Mouse (Mus musculus): ENCODE data around the gene Gna13. TPM values are rescaled to one million over a fixed set of nuclear protein-coding genes. Genes with fewer than 3 reads are reported as not detected.
A peak's percentile ranks its signal among the peaks of the same experiment; 100 is the strongest.

Gna13 gene
- polyA plus RNA-seq, 1 experiment from 2014 or later, result 38.0 TPM

DNA sequence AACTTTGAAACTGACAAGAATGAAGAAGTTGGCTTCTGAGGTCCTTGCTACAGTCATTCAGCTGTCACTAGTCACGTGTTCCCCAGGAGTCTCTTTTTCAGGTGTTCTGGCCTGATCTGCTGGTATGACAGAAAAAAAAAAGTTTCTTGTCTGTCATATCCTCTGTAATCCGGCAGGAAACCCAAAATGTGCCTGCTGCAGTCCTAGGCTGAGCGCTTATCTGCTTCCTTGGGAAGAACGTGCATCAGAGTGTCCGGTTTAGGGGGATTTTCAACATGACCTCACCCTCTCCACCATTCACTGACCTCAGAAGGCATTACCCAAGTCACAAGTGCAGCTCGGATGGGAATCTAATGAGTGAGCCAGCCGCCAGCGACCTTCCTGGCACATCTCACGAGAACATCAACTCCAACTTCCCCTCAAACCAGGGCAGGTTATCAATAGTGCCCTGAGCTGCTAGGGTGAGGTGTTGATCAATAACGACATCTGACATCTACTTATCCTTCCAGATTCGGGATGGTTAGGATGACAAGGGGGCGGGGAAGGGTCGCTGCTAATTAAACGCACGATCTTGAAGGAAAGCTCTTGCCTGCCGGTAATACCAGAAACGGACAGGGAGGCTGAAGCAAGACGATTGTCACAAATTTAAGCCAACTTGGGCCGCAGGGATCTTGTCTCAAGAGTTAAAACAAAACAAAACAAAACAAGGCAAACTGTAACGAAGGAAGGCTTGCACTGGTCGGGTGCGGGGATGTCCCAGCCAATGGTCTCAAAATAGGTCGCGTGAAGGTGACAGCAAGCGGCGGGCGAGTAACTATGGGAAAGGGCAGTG is 784 bp upstream of the Gna13 start:
- Histone ChIP-seq H3K27me3 (replicated peaks; ENCODE audit: control insufficient read depth, insufficient read depth, low read length) (no peaks in the 10 kb centered on the region), H3K9ac (ENCODE audit: low read length) (peak overlapping the region; percentile 92), H3K36me3 (ENCODE audit: control insufficient read depth, insufficient read depth, low read length) (peaks cover 15% of the 10 kb centered on the region), H3K27ac (ENCODE audit: low read depth) (peak overlapping the region; percentile 93), H3K4me1 (replicated peaks; ENCODE audit: control insufficient read depth, insufficient read depth, low read length) (peaks cover 37% of the 10 kb centered on the region), H3K4me2 (ENCODE audit: low read length) (peak overlapping the region; percentile 54), H3K4me3 (ENCODE audit: low read depth, low read length) (peak overlapping the region; percentile 83), H3K9me3 (ENCODE audit: control insufficient read depth, low read length) (no peaks in the 10 kb centered on the region)
- 7% methylated on average over 27 of the region's 27 CpGs for WGBS
- peak; percentile 22; the same call in 1 of the 2 replicates for ATAC-seq (replicated peaks; ENCODE audit: low FRiP score, low TSS enrichment, low read depth)
- peak; percentile 75 for DNase-seq (ENCODE audit: low spot score)

DNA sequence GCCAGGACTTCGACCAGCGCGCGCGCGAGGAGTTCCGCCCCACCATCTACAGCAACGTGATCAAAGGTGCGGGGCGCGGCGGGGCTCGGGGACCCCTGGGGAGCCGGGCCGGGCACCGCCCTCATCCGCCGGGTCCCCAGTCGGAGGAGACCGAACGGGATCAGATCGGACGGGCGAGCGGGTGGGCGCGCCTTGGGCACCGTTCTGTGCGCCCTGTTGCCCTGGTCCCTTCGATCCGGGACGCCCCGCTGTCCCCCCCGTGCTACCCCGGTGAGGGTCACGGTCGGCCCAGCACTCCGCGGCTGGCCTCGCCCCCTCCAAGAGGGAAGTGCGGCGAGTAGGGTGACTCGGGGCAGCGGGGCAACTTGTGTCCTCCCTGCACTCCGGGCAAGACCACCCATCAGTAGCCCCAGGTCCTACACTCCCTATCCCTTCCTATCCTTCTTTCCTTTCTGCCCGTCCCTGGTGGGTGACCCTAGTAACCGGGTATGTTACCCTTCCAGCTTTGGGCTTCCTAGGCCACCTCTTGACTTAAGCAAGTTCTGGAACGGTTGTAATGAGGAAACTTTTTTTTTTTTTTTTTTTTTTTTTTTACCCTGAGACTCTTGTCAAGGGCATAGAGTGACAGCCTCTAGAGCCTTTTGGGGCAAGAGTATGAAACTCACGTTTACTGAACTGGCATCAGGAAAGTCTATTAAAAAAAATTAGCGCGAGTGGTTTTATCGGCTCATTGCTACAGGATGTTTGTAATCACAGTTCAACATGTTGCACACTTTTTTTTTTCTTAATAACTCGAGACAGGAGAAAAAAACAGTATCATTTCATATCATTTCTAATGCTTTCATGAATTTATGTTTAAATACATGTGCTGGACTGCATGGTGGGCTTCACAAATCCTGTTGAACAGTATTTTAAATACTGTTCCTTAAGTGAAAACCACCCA is 831 bp downstream of the Gna13 start:
- peak overlapping the region; percentile 92 for H3K9ac ChIP-seq (ENCODE audit: low read length)
- H3K4me1 ChIP-seq (replicated peaks; ENCODE audit: control insufficient read depth, insufficient read depth, low read length), result peaks cover 42% of the 10 kb centered on the region
- 2% methylated on average over 49 of the region's 53 CpGs for WGBS
- H3K36me3 ChIP-seq (ENCODE audit: control insufficient read depth, insufficient read depth, low read length), result peaks cover 21% of the 10 kb centered on the region
- H3K9me3 ChIP-seq (ENCODE audit: control insufficient read depth, low read length), result no peaks in the 10 kb centered on the region
- peak overlapping the region; percentile 60 for H3K4me2 ChIP-seq (ENCODE audit: low read length)
- peak; percentile 66 for ATAC-seq (replicated peaks; ENCODE audit: low FRiP score, low TSS enrichment, low read depth)
- peak overlapping the region; percentile 93 for H3K27ac ChIP-seq (ENCODE audit: low read depth)
- H3K4me3 ChIP-seq (ENCODE audit: low read depth, low read length), result peak overlapping the region; percentile 83
- peak; percentile 77 for DNase-seq (ENCODE audit: low spot score)
- no peaks in the 10 kb centered on the region for H3K27me3 ChIP-seq (replicated peaks; ENCODE audit: control insufficient read depth, insufficient read depth, low read length)

GRCm38 (mm10) chr11:109364337-109364736 is 1.7 kb downstream of the Gna13 start:
- Histone ChIP-seq H3K36me3 (ENCODE audit: control insufficient read depth, insufficient read depth, low read length) (peaks cover 28% of the 10 kb centered on the region), H3K4me3 (ENCODE audit: low read depth, low read length) (peak overlapping the region; percentile 83; the same call in 1 of the 2 replicates), H3K27me3 (replicated peaks; ENCODE audit: control insufficient read depth, insufficient read depth, low read length) (no peaks in the 10 kb centered on the region), H3K9ac (ENCODE audit: low read length) (no peak overlapping the region), H3K4me1 (replicated peaks; ENCODE audit: control insufficient read depth, insufficient read depth, low read length) (peaks cover 50% of the 10 kb centered on the region), H3K4me2 (ENCODE audit: low read length) (peak overlapping the region; percentile 60), H3K9me3 (ENCODE audit: control insufficient read depth, low read length) (no peaks in the 10 kb centered on the region), H3K27ac (ENCODE audit: low read depth) (no peak overlapping the region)
- no peak for DNase-seq (ENCODE audit: low spot score)
- 48% methylated on average over 2 of the region's 2 CpGs for WGBS
- ATAC-seq (replicated peaks; ENCODE audit: low FRiP score, low TSS enrichment, low read depth), result no peak

- WGBS, result 76% methylated on average over 10 of the region's 10 CpGs
These were observed 2.2 kb downstream of the Gna13 start for GRCm38 (mm10) chr11:109364881-109365280.

GRCm38 (mm10) chr11:109365818-109366217 is 3.2 kb downstream of the Gna13 start:
- WGBS, result 90% methylated on average over 5 of the region's 5 CpGs
- H3K9ac ChIP-seq (ENCODE audit: low read length), result no peak overlapping the region
- H3K27ac ChIP-seq (ENCODE audit: low read depth), result no peak overlapping the region
- DNase-seq (ENCODE audit: low spot score) (no peak), ATAC-seq (replicated peaks; ENCODE audit: low FRiP score, low TSS enrichment, low read depth) (no peak)
- peaks cover 28% of the 10 kb centered on the region for H3K36me3 ChIP-seq (ENCODE audit: control insufficient read depth, insufficient read depth, low read length)
- no peaks in the 10 kb centered on the region for H3K27me3 ChIP-seq (replicated peaks; ENCODE audit: control insufficient read depth, insufficient read depth, low read length)
- H3K4me3 ChIP-seq (ENCODE audit: low read depth, low read length), result no peak overlapping the region
- peaks cover 56% of the 10 kb centered on the region for H3K4me1 ChIP-seq (replicated peaks; ENCODE audit: control insufficient read depth, insufficient read depth, low read length)
- H3K4me2 ChIP-seq (ENCODE audit: low read length), result no peak overlapping the region
- H3K9me3 ChIP-seq (ENCODE audit: control insufficient read depth, low read length), result no peaks in the 10 kb centered on the region

More at GRCm38 (mm10) chr11:109364881-109365280, 2.2 kb downstream of the Gna13 start:
- ATAC-seq (replicated peaks; ENCODE audit: low FRiP score, low TSS enrichment, low read depth) (no peak), DNase-seq (ENCODE audit: low spot score) (no peak)
- Histone ChIP-seq H3K4me1 (replicated peaks; ENCODE audit: control insufficient read depth, insufficient read depth, low read length) (peaks cover 52% of the 10 kb centered on the region), H3K9me3 (ENCODE audit: control insufficient read depth, low read length) (no peaks in the 10 kb centered on the region), H3K4me2 (ENCODE audit: low read length) (peak overlapping the region; percentile 60), H3K36me3 (ENCODE audit: control insufficient read depth, insufficient read depth, low read length) (peaks cover 28% of the 10 kb centered on the region), H3K4me3 (ENCODE audit: low read depth, low read length) (no peak overlapping the region), H3K9ac (ENCODE audit: low read length) (no peak overlapping the region), H3K27me3 (replicated peaks; ENCODE audit: control insufficient read depth, insufficient read depth, low read length) (no peaks in the 10 kb centered on the region), H3K27ac (ENCODE audit: low read depth) (no peak overlapping the region)

GRCm38 (mm10) chr11:109366802-109367579 is 4.4 kb downstream of the Gna13 start:
- H3K4me1 ChIP-seq (replicated peaks; ENCODE audit: control insufficient read depth, insufficient read depth, low read length), result peaks cover 51% of the 10 kb centered on the region
- no peaks in the 10 kb centered on the region for H3K9me3 ChIP-seq (ENCODE audit: control insufficient read depth, low read length)
- no peak overlapping the region for H3K27ac ChIP-seq (ENCODE audit: low read depth)
- WGBS, result 70% methylated on average over 15 of the region's 15 CpGs
- H3K27me3 ChIP-seq (replicated peaks; ENCODE audit: control insufficient read depth, insufficient read depth, low read length), result no peaks in the 10 kb centered on the region
- DNase-seq (ENCODE audit: low spot score) (no peak), ATAC-seq (replicated peaks; ENCODE audit: low FRiP score, low TSS enrichment, low read depth) (no peak)
- peaks cover 31% of the 10 kb centered on the region for H3K36me3 ChIP-seq (ENCODE audit: control insufficient read depth, insufficient read depth, low read length)
- H3K4me2 ChIP-seq (ENCODE audit: low read length), result no peak overlapping the region
- H3K4me3 ChIP-seq (ENCODE audit: low read depth, low read length), result no peak overlapping the region
- no peak overlapping the region for H3K9ac ChIP-seq (ENCODE audit: low read length)

DNA sequence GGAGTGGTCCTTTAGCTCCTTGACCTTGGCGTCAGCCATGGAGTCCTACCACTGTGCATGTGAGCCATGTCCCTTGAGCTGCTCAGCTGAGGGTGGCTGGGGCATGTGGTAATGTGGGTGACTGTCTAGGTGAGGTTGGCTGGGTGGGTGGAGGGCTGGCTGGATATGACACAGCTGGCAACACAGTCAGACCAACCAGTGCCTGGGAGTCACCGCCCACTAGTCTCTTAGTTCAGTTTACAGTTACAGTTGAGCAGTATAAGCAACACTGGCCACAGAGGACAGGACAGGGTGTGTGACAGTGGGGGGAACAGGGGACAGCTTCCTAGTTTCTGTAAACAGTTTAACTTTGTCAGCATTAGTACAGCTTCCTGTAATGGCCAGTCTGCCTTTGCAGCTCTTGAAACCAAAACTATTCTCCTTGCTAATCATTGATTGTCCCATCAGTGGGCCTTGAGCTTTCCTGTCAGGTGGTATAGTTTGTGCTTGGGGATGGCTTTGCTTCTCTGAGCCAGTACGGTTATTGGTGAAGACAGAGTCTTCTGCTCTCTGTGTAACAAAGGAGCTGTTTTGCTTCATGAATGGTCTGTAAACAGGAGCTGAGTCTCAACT is 6.5 kb downstream of the Gna13 start:
- WGBS, result 81% methylated on average over 3 of the region's 3 CpGs

More for the DNA sequence above, 6.5 kb downstream of the Gna13 start:
- Histone ChIP-seq H3K9me3 (ENCODE audit: control insufficient read depth, low read length) (no peaks in the 10 kb centered on the region), H3K4me2 (ENCODE audit: low read length) (no peak overlapping the region), H3K36me3 (ENCODE audit: control insufficient read depth, insufficient read depth, low read length) (peaks cover 34% of the 10 kb centered on the region), H3K4me3 (ENCODE audit: low read depth, low read length) (no peak overlapping the region), H3K27me3 (replicated peaks; ENCODE audit: control insufficient read depth, insufficient read depth, low read length) (no peaks in the 10 kb centered on the region), H3K27ac (ENCODE audit: low read depth) (no peak overlapping the region; the same call in 1 of the 2 replicates), H3K4me1 (replicated peaks; ENCODE audit: control insufficient read depth, insufficient read depth, low read length) (peaks cover 50% of the 10 kb centered on the region), H3K9ac (ENCODE audit: low read length) (no peak overlapping the region)
- DNase-seq (ENCODE audit: low spot score) (no peak), ATAC-seq (replicated peaks; ENCODE audit: low FRiP score, low TSS enrichment, low read depth) (no peak; the same call in 1 of the 2 replicates)

All from intestine, embryonic 14.5 days (tissue).